Mouse (Mus musculus): Measurements from ENCODE around the gene Stx1a.

DNA sequence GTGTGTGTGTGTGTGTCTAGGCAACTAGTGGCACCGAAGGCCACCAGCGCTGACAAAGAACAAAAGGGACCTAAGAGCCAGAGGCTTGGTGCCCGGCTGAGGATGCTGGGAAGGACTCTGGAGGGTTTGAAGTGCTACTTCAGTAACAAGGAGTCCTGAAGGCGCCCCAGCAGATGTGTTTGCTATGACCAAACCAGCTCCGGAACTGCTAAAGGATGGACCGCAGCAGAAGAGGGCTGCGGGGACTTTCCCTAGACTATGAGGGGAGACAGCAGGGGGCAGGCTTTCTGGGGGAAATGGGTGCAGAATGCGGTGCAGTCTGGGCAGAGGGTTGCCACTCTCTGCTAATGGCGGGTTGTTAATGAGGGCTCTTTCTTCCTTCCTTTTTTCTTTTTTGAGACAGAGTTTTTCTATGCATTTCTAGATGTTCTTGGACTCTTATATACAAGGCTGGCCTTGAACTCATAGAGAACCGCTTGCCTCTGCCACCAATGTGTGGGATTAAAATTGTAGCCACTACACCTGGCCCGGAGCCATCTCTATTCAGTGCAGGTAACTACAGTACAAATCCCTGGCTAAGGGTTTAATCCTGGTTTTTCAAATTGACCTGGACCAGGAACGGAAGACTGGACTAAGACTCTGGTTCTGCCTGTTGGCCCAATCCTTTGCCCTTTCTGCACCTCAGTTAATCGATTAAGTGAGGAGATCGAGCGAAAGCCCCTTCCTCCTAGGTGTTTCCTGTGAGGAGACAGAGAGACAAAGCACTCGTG, 15.3 kb upstream of the Stx1a start:
- TF ChIP-seq POLR2A (IDR thresholded peaks at IDR 0.05; ENCODE audit: insufficient read length, low read depth) = no peak
- no peak for TF ChIP-seq E2F4 (IDR thresholded peaks at IDR 0.05; ENCODE audit: insufficient read depth)
- no peak for TF ChIP-seq MYOG (IDR thresholded peaks at IDR 0.05; ENCODE audit: control insufficient read depth in 1 of 3, insufficient read depth in 1 of 3, insufficient read length in 2 of 3, low read depth in 2 of 3)
- TF ChIP-seq POLR2AphosphoS2 (IDR thresholded peaks at IDR 0.05; ENCODE audit: insufficient read length, low read depth) = no peak
